Mouse (Mus musculus) frontal cortex, postnatal 14 days (tissue): Measurements from ENCODE around the gene Nckap5l.
A peak's percentile ranks its signal among the peaks of the same experiment; 100 is the strongest.
"Not testable (repeated sequence)": the region's sequence is repeated elsewhere in the genome, so short reads cannot be mapped to it uniquely, and the experiment has no call there.

Source experiments
- DNase-seq, 2 experiments: peaks; one replicate each; pipeline ENCODE4 v3.0.0; 2022; ENCODE audit warnings: low spot score in 2 of 2

Nckap5l gene

DNA sequence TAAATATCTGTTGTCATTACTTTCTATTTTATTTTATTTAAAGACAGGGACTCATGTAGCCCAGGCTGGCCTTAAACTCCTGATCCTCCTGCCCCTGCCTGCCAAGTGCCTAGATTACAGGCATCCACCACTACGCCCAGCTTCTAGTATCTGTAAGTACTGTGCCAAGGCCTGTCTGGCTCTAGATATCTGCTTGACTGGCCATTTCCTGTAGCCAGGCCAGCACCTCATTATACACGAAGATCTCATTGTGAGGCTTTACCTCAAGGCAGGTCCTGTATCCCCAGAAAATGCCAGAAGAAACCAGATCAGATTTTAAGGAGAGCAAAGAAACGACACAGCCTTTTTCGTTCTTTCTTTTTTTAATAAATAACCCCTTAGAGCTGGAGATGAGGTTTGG is 12.2 kb upstream of the Nckap5l start:
- DNase-seq, result no peak

DNA sequence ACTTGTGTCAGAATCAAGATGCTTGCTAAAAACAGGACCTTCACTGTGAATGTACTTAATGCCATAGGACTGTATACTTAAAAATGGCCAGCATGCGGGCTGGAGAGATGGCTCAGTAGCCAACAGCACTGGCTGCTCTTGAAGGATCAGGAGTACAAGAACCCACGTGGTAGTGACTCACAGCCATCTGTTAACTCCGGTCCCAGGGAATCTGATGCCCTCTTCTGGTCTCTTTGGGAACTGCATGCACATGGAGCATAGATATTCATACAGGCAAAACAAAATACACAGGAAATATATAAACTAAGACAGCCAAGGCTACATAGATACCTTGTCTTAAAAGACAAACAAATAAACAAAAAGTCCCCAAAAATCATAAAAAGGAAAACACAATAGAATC is 11.5 kb upstream of the Nckap5l start:
- peak; percentile 60 to 73 for DNase-seq

GRCm38 (mm10) chr15:99463194-99463593 is 5.6 kb upstream of the Nckap5l start:
- DNase-seq, result no peak

DNA sequence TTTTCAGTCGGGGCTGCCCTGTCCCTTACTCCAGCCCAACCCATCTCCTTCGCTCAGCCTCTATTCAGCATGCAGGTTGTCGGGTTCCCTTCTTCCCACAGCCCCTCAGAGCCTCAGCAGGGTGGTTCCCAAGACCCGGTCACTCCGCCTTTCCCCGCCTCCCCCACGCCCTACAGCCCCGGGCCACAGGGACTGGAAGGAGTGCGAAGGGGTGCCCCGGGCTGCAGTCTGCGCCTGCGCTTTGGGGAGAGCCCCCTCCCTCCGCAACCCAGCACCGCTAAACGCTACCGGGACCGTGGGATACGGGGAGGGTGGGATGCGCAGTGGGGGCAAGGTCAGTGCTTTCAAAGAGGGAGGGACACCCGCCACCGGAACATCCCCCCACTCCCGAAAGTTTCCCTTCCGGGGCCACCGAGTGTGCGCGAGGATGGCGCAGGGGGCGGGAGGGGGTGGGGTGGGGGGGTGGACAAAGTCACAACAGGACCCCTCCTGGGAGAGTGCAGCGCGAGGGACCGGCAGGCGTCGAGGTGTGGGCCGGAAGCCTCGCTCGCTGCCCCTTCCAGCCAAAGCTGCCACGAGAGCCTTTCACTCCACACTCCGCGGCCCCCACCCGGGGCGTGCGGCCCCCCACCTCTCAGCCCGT is 464 bp downstream of the Nckap5l start:
- DNase-seq, result peak; percentile 45 to 51

DNA sequence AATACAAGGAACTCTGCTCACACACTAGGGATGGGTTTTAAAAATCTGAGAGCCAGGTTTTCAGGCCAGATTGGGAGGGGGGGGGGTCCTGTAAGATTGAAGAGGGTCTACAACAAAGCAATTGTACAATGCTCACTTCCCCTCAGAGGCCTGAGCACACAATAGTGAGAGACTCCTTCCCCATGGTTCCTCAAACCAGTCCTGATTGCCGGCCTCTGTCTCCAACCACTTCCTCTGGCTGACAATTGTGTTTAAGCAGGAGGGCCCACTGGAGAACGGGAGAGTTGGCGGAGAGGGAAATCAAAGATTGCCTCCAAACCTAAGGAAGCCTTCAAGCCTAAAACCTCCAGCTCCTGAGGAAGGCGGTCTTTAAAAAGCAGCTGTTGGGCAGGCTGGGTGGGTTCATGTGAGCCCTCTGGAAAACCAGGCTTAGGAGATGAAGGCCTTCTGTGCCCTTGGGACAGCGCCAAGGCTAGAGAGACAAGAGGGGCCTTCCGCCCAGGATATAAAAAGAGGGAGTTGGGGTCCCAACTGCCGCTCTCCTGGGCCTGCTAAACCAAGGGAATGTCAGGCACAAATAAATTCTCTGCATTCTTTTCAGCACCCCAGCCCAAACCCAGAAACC is 1.1 kb downstream of the Nckap5l start:
- DNase-seq, result no peak

DNA sequence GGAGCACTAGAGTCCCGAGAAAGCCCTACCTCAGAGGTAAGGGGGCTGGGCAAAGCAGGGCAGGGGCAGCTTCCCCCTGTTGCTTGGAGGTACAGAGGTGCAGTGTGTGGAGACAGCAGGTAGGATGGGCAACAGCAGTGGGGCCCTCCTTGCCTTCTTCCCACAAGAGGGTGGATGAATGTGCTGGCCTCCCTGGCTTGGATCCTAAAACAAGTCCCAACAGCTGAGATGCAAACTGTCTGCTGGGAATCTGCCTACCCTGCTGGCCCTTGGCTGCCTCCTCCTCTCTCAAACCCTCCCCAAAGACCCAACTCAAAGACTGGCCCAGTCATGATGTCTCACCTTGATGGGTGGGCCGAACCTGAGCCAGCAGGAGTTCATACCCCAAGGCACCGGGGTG is 2.1 kb downstream of the Nckap5l start:
- no peak for DNase-seq

- no peak for DNase-seq
Measured at GRCm38 (mm10) chr15:99454585-99455279, 2.8 kb downstream of the Nckap5l start.

DNA sequence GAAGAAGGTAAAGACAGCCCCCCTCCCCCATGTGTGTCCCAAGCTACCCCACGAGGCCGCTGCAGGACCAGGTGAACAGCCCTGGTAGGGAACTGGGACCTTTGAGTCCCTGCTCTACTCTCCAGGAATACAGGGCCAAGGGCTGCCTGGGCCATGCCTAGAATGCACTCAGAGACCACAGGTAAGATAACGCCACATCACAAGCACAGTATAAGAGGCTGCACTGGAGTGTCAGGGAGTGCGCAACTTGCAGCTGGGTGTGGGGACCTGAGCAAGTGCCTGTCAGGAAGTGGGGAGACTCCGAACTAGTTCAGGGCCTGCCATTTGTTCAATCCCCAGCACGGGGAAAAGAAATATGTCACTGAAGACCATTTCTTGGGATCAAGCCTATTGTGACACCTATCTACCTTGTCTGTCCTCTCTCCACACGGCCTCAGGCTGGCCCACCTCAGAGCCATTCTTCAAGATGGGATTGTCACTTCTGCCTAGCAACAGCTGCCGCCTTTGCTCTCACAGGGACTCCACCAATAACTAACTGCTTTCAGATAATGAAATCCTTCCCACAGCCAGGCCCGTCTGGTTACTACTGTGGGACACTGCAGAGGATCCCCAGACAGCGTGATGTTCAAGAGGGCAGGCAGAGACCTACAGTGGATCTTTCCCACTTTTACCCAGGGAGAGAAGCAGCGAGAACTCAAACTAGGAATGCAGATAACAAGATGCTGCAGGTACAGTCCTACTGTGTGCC is 4.2 kb downstream of the Nckap5l start:
- no peak for DNase-seq

GRCm38 (mm10) chr15:99449751-99450280 is 7.7 kb downstream of the Nckap5l start:
- DNase-seq, result no peak

GRCm38 (mm10) chr15:99449131-99449750 is 8.3 kb downstream of the Nckap5l start:
- peak; percentile 36 to 47 for DNase-seq

DNA sequence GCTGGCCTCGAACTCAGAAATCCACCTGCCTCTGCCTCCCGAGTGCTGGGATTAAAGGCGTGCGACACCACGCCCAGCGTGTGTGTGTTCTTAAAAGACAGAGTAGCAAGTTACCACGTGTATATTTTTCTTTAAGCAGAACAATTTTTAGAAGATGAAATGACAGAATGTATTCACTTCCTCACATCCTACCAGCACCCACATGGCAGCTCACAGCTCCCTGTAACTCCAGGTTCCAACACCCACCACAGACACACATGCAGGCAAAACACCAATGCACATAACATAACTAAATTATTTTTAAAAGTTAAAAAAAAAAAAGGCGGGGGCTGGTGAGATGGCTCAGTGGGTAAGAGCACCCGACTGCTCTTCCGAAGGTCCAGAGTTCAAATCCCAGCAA is 11.4 kb downstream of the Nckap5l start:
- not testable (repeated sequence) for DNase-seq

DNA sequence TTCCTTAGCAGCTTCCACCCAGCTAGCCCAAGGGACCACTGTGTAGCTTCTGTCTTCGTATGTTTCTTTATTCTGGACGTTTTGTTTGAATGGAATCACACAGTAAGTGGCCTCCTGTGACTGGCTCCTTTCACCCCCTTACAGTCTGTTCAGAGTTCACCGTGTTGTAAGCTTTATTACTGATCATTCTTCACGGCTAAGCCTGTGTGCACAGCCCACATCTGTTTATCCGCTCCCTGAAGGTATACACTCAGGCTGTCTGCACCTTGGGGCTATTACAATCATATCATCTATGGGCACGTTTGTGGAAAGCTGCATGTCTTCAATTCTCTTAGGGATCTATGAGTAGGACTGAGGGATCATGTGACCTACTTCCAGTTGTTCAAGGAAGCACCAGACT is 12.0 kb downstream of the Nckap5l start:
- no peak for DNase-seq

DNA sequence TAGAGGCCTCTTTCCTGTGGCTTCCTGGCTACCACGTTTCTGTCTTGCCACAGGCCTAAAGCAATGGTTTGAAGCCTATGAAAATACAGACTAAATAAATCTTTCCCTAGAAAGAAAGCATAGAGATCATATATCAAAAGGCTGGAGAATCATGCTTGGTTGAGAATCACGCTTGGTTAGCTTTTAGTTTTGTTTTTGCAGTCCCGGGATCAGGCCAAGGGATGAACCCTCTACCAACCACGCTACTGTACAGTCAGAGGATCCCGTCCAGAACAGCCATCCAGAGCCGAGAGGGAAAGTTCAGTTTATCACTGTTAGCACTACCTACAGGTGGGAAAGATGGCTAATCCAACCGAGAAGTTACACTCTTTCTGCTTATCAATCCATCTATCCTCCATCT is 15.2 kb downstream of the Nckap5l start:
- no peak for DNase-seq

DNA sequence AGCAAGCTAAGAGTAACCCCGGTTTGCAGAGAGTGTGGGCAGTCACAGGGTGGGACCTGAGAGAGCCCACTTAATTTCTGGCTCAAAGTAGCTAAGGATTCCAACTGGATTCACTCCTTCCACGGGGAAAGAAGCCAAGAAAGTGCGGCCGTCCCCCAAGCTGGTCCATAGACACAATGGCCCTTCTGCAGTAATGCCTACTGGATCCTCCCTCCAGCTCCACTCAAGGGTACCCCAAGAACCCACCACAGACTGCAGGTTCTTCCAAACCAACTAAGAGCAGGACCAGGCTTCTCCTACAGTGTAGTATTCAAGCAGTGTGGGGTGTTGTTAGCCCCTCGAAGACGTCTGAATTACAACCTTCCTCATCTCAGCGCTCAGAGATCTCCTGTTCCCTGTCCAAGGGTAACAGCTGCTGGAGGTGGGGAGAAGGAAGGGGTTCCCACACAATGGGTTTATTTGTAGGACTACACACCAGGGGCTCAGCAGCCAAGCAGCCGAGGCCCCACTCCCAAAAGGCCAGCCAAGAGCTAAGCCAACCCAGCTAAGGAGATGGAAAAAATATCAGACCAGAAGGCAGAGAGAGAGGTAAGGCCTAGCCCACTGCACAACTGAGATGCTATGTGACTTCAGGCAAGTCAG is 16.6 kb downstream of the Nckap5l start:
- DNase-seq, result no peak

DNA sequence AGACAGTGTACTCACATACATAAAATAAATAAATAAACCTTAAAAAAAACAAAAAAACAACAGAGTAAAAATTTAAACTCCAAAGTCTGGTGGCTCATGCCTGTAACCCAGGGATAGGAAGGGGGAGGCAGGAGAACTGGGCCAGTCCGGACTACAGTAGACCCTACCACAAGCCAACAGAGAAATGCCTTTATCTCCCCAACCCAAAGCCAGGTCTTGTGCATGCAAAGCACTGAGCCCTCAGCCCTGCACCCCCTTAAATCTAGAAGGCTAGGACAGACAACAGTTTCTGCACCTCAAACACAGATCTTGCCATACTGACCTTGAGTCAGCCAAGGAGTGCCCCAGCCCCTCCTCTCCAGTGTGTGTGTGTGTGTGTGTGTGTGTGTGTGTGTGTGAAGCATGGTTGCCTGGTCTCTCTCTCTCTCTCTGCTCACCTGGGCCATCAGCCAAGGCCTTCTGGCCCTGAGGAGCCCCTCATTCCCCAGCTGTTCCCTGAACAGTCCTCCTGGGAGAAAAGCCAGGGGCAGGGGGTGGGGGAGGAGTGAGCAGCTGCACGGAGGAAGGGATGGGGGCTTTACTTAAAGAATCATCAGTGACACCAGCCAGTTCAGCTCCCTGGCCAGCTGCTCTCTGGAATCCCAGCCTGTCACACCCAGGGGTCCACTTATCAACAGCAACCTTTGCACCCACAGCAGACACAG is 17.3 kb downstream of the Nckap5l start:
- no peak for DNase-seq

GRCm38 (mm10) chr15:99438966-99439698 is 18.4 kb downstream of the Nckap5l start:
- no peak for DNase-seq

DNA sequence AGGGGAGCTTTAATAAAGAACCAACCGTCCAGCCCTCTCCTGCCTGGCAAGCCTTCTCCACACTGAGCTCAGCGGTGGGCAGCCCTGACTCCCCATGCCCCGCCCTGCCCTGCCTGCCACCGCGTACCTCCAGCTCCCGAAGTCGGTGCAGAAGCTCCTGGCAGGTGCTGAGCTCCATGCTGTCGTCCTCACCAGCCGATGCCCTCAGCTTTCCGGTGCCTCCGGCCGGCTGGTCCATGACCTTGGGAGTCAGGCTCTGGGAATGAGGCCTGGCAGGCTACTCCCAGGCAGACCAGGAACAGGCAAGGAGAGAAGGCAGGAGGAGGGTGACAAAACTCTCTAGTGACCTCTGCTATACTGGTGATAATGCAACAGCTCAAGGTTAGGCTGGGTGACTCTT is 23.6 kb downstream of the Nckap5l start:
- DNase-seq, result no peak

DNA sequence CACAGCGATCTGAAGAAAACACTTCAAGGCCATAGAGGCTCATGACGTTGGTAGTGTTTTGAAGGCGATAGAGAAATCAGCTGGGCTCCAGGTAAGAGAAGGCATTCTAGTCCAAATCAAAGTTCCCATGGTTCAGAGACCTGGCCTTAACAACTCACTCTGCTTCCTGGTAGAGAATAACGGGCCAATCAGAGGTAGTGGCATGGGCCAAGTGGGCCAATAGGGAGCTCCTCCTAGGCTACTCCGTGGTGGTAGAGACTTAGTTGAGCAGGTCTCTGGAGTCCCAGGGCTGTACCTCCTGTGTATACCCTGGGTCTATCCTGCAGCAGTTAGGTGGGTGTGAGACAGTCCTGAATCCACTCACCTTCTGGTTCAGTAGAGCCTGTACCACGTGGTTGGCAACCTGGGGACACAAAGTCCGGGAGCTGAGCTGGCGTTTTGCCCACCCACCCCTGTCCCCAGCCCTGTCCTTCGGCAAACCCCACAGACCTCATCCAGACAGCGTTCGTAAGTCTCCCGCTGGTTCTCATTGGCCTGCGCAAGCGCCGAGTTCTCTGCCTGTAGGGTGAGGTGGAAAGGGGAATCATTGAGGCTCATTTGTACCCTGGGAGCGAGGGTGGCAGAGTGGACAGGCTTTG is 24.3 kb downstream of the Nckap5l start:
- no peak for DNase-seq

- DNase-seq, result no peak
Measured at GRCm38 (mm10) chr15:99431967-99432366, 25.6 kb downstream of the Nckap5l start.
